Mouse (Mus musculus) lung, adult 2 months (tissue): Measurements from ENCODE around the gene Gm20388.

Experiments used
- CTCF ChIP-seq: fragments of 200-500 bp; IDR thresholded peaks from 2 replicates; pipeline ENCODE4 v1.5.1; 2011; ENCODE audit warnings: mild to moderate bottlenecking, low read length, control low read depth; ENCODE audit not compliant: insufficient read depth
- POLR2A ChIP-seq: fragments of 200-500 bp; IDR thresholded peaks from 2 replicates; pipeline ENCODE4 v1.6.1; 2011; ENCODE audit warnings: low read depth, mild to moderate bottlenecking, control low read depth, low read length, borderline replicate concordance; ENCODE audit errors: extremely low read depth

DNA sequence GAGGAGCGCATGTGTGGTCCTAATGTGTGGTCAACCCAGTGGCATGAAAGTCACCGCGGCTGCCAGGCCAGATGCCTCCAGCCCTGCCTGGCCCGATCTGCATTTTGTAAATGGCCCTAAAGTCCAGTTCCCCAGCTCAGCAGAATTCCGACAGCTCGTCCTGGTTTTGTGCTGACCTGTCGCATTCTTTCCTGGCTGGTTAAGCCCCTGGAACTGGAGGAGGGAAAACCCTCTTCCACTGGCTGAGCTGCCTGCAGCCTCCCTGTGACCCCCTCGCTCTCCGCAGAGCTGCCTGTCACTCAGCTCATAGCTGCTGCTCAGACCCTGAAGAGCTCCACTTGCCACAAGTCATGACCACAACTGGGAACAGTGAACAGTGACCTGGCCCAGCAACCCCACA lies 1369.8 kb downstream of the Gm20388 start:
- TF ChIP-seq CTCF = no peak
- no peak for TF ChIP-seq POLR2A
